Mouse (Mus musculus): ENCODE results near the gene Cdh22. TPM values are rescaled to one million over a fixed set of nuclear protein-coding genes. Genes with fewer than 3 reads are reported as not detected.

Gene Cdh22
- polyA plus RNA-seq, 1 experiment: not detected

GRCm38 (mm10) chr2:165271326-165271725 is 36.7 kb upstream of the Cdh22 start:
- Histone ChIP-seq H3K4me1 (ENCODE audit: control insufficient read depth) (no peaks in the 10 kb centered on the region), H3K36me3 (ENCODE audit: control insufficient read depth) (no peaks in the 10 kb centered on the region), H3K27me3 (ENCODE audit: control insufficient read depth) (peaks cover 3% of the 10 kb centered on the region), H3K4me3 (replicated peaks) (no peak overlapping the region), H3K9me3 (ENCODE audit: control insufficient read depth, low read length) (no peaks in the 10 kb centered on the region)
- no peak for TF ChIP-seq GATA1 (IDR thresholded peaks at IDR 0.05; ENCODE audit: low read length)
- no peak for TF ChIP-seq TAL1 (IDR thresholded peaks at IDR 0.05; ENCODE audit: low read length)

DNA sequence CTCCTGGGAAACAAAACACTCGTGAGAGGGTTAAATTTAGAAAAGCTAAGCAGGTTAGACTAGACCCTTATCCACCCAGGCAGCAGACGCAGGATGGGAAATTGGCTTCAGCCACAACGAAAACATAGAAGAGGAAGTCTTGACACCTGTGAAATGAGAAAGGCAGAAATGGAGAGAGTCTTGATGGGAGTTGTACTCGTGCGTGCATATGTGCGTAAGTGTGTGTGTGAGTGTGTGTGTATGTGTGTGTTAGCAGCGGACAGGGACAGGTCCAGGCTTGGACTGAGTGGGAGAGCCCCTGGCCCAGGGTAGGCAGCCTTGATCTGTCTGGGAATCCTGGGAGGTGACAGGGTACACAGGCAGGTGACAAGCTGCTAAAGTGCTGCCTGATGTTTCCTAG is 36.2 kb upstream of the Cdh22 start:
- TF ChIP-seq GATA1 (IDR thresholded peaks at IDR 0.05; ENCODE audit: low read length): no peak
- TF ChIP-seq TAL1 (IDR thresholded peaks at IDR 0.05; ENCODE audit: low read length): no peak

DNA sequence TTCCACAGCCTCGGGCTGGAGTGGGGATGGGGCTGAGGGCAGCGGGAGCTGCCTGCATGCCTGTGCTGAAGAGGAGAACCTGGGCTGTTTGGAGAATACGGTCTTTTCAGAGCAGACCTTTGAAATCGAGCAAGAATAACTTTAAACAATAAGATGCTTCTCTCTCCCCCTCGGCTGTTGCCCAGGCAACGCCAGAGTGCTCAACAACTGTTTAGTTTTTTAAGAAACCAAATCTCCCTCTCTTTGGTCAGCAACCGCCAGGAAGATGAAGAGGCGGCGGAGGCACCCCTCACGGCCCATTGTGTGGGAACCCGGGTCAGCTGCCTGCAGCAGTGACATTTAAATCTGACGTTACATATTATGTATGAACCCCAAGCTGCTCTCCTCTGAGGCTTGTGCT is 32.1 kb upstream of the Cdh22 start:
- no peaks in the 10 kb centered on the region for H3K36me3 ChIP-seq (ENCODE audit: control insufficient read depth)
- H3K4me1 ChIP-seq (ENCODE audit: control insufficient read depth): no peaks in the 10 kb centered on the region
- TF ChIP-seq GATA1 (IDR thresholded peaks at IDR 0.05; ENCODE audit: low read length): no peak
- TF ChIP-seq TAL1 (IDR thresholded peaks at IDR 0.05; ENCODE audit: low read length): no peak
- no peak overlapping the region for H3K4me3 ChIP-seq (replicated peaks)
- H3K27me3 ChIP-seq (ENCODE audit: control insufficient read depth): peaks cover 7% of the 10 kb centered on the region
- no peaks in the 10 kb centered on the region for H3K9me3 ChIP-seq (ENCODE audit: control insufficient read depth, low read length)

More for the DNA sequence above, 36.2 kb upstream of the Cdh22 start:
- Histone ChIP-seq H3K36me3 (ENCODE audit: control insufficient read depth) (no peaks in the 10 kb centered on the region), H3K27me3 (ENCODE audit: control insufficient read depth) (peaks cover 3% of the 10 kb centered on the region), H3K4me1 (ENCODE audit: control insufficient read depth) (no peaks in the 10 kb centered on the region), H3K4me3 (replicated peaks) (no peak overlapping the region), H3K9me3 (ENCODE audit: control insufficient read depth, low read length) (no peaks in the 10 kb centered on the region)

DNA sequence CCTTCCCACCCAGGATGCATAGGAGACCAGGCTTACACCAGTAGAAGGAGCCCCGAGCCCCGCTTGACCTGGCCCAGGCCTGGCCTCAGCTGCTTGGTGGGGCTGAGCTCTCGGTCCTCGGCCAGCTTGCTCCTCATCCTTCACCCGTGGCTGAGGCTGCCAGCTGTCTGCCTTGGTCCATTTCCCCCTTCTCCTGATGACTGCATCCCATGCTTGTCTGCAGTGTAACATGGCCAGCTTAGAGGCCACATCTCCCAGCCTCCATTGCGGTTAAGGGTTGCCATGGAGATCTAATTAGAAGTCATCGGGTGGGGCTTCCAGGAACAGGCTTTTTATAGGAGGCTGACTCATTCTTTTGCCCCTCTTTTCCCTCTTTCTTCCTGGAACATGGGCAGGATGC is 29.2 kb upstream of the Cdh22 start:
- Histone ChIP-seq H3K9me3 (ENCODE audit: control insufficient read depth, low read length) (no peaks in the 10 kb centered on the region), H3K36me3 (ENCODE audit: control insufficient read depth) (no peaks in the 10 kb centered on the region), H3K4me3 (replicated peaks) (no peak overlapping the region), H3K27me3 (ENCODE audit: control insufficient read depth) (peaks cover 7% of the 10 kb centered on the region), H3K4me1 (ENCODE audit: control insufficient read depth) (no peaks in the 10 kb centered on the region)
- TF ChIP-seq TAL1 (IDR thresholded peaks at IDR 0.05; ENCODE audit: low read length): no peak
- no peak for TF ChIP-seq GATA1 (IDR thresholded peaks at IDR 0.05; ENCODE audit: low read length)

DNA sequence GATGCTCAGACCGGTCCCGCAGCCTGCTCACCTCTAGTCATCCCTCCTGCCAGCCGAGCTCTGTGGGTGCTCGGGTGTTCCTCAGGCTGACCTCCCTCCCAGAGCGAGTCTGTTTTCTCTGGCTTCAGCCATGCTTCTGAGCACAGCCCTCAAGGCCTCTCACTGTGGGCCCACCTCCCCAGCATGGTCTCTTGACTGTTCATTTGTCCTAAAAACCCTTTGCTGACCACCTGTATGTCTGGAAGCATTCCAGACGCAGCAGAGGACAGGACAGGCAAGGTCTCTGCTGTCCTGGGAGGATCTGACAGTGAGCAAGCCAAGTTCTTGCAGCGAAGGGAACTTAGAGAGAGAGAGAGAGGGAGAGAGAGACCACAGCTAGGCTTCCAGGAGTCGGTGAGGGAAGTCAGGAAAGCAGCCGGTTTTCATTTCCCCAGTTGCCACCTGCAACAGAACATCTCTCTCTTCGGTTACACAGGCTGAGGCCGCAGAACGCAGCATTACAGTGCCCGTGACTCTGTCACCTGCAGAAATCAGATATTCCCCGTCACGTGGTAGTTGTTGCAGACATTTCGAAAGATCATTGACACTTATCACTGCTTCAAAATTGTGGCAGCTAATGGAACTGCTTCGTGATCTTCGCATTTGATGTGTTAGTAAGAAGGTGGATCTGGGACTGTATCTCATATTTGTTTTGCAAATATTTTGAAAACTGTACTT is 27.8 kb upstream of the Cdh22 start:
- H3K36me3 ChIP-seq (ENCODE audit: control insufficient read depth): no peaks in the 10 kb centered on the region
- no peaks in the 10 kb centered on the region for H3K9me3 ChIP-seq (ENCODE audit: control insufficient read depth, low read length)
- H3K27me3 ChIP-seq (ENCODE audit: control insufficient read depth): peaks cover 4% of the 10 kb centered on the region; the same call in 1 of the 2 replicates
- no peak overlapping the region for H3K4me3 ChIP-seq (replicated peaks)
- TF ChIP-seq TAL1 (IDR thresholded peaks at IDR 0.05; ENCODE audit: low read length) (no peak), GATA1 (IDR thresholded peaks at IDR 0.05; ENCODE audit: low read length) (no peak)
- H3K4me1 ChIP-seq (ENCODE audit: control insufficient read depth): no peaks in the 10 kb centered on the region

DNA sequence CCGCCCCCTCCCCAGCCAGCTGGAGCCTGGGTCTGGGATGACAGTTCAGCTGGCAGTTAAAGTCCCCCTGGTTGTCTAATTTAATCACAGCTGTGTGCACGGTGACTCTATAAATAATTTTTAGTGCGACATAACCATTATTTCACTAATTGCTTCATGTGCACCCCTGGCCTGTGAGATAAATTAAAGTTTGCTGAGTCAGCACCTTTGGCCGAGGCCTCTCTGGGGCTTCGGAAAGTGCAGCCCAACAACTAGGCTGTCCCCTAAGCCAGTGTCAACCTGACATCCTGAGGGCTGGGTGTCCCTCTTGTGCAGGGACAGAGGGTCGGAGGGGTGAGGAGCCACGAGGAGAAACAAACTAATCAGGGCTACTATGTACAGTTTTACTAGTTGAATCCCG is 25.2 kb upstream of the Cdh22 start:
- no peaks in the 10 kb centered on the region for H3K9me3 ChIP-seq (ENCODE audit: control insufficient read depth, low read length)
- TF ChIP-seq GATA1 (IDR thresholded peaks at IDR 0.05; ENCODE audit: low read length) (no peak), TAL1 (IDR thresholded peaks at IDR 0.05; ENCODE audit: low read length) (no peak)
- no peaks in the 10 kb centered on the region for H3K36me3 ChIP-seq (ENCODE audit: control insufficient read depth)
- peaks cover 9% of the 10 kb centered on the region; the same call in 1 of the 2 replicates for H3K27me3 ChIP-seq (ENCODE audit: control insufficient read depth)
- H3K4me3 ChIP-seq (replicated peaks): no peak overlapping the region
- no peaks in the 10 kb centered on the region for H3K4me1 ChIP-seq (ENCODE audit: control insufficient read depth)

DNA sequence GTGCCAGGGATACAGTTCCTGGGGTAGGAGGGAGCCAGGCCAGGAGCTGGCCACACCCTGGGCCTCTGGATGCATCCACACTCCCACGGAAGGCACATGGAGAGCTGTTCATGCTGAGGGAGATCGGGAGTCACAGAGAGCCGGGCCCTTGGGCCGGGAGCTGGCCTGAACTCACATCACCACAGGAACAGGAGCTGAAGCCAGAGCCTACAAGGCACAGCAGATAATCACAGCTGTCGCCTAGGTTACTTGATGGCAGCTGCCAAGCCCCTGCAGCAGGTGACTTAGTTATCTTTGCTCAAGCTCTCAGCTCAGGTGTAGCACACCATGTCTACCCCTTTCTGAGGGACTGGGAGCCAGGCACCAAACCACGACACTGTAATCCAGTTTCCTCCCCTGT is 23.7 kb upstream of the Cdh22 start:
- Histone ChIP-seq H3K4me1 (ENCODE audit: control insufficient read depth) (no peaks in the 10 kb centered on the region), H3K27me3 (ENCODE audit: control insufficient read depth) (peaks cover 22% of the 10 kb centered on the region; the same call in 1 of the 2 replicates), H3K9me3 (ENCODE audit: control insufficient read depth, low read length) (no peaks in the 10 kb centered on the region), H3K36me3 (ENCODE audit: control insufficient read depth) (no peaks in the 10 kb centered on the region), H3K4me3 (replicated peaks) (no peak overlapping the region)
- TF ChIP-seq TAL1 (IDR thresholded peaks at IDR 0.05; ENCODE audit: low read length) (no peak), GATA1 (IDR thresholded peaks at IDR 0.05; ENCODE audit: low read length) (no peak)

GRCm38 (mm10) chr2:165257151-165257834 is 22.6 kb upstream of the Cdh22 start:
- no peaks in the 10 kb centered on the region for H3K9me3 ChIP-seq (ENCODE audit: control insufficient read depth, low read length)
- no peaks in the 10 kb centered on the region for H3K36me3 ChIP-seq (ENCODE audit: control insufficient read depth)
- no peak overlapping the region for H3K4me3 ChIP-seq (replicated peaks)
- no peak for TF ChIP-seq GATA1 (IDR thresholded peaks at IDR 0.05; ENCODE audit: low read length)
- TF ChIP-seq TAL1 (IDR thresholded peaks at IDR 0.05; ENCODE audit: low read length): no peak
- H3K4me1 ChIP-seq (ENCODE audit: control insufficient read depth): no peaks in the 10 kb centered on the region
- peaks cover 22% of the 10 kb centered on the region; the same call in 1 of the 2 replicates for H3K27me3 ChIP-seq (ENCODE audit: control insufficient read depth)

- H3K4me3 ChIP-seq (replicated peaks): no peak overlapping the region
- TF ChIP-seq GATA1 (IDR thresholded peaks at IDR 0.05; ENCODE audit: low read length) (no peak), TAL1 (IDR thresholded peaks at IDR 0.05; ENCODE audit: low read length) (no peak)
- H3K4me1 ChIP-seq (ENCODE audit: control insufficient read depth): no peaks in the 10 kb centered on the region
- no peaks in the 10 kb centered on the region for H3K36me3 ChIP-seq (ENCODE audit: control insufficient read depth)
- peaks cover 25% of the 10 kb centered on the region; the same call in 1 of the 2 replicates for H3K27me3 ChIP-seq (ENCODE audit: control insufficient read depth)
- no peaks in the 10 kb centered on the region for H3K9me3 ChIP-seq (ENCODE audit: control insufficient read depth, low read length)
These were observed 21.6 kb upstream of the Cdh22 start for GRCm38 (mm10) chr2:165256213-165256612.

All from erythroblast, embryonic 14.5 days (primary cell).